Mouse (Mus musculus): ENCODE data around the gene Ccdc69.

Gene Ccdc69

GRCm38 (mm10) chr11:55012551-55013521, 65.1 kb downstream of the Ccdc69 start:
- in situ Hi-C loops (cut with MboI, MseI): no loop called here

GRCm38 (mm10) chr11:55011440-55011839, 66.5 kb downstream of the Ccdc69 start:
- in situ Hi-C loops (cut with MboI, MseI): no loop called here

GRCm38 (mm10) chr11:55008230-55008629, 69.7 kb downstream of the Ccdc69 start:
- in situ Hi-C loops (cut with MboI, MseI): loop anchor here (10.0 kb wide), 2 partner anchors 377 to 833 kb away; no protein-coding TSS in a partner anchor

DNA sequence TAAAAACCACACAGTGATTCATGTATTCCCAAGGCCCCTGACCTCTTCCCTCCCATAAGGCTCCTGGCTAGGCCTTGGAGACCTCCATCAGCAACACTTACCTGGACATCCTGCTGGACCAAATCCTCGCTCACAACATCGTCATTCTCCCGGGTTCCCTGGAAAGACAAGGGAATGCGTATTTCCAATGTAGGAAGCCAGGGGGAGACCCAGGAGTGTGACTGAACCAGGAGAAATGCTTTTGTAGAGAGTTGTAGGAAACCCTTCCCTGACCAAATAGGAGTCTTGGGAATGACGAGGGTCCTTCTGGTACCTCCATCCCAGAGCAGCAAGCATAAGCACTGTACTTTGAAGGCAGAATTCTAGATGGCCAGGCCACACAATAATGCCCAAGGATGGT, 72.2 kb downstream of the Ccdc69 start:
- in situ Hi-C loops (cut with MboI, MseI): loop anchor here (10.0 kb wide), 2 partner anchors 379 to 831 kb away; no protein-coding TSS in a partner anchor

DNA sequence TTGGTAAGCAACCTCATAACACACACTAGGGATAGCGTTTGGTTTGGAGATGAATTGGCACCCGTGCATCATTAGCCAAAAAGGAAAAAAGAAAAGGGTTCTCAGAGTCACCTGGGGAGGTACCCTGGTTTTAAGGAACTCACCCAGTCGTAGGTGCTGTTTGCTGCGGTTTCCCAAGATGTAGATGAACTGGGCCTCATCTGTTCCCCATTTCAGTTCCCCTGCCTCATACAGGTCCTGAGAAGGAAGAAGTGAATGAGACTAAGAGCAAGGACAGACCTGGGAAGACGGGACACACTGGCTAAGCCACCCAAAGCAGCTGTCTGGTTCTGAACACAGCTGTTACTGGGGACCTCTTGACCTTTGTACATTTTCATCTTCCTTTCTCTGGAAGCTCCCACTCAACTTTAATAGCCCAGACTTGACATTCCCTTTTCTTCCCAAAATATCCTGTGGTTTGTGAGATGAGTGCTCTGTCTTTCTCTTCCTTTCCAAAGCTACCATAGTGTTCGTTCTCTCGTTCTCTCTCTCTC, 72.9 kb downstream of the Ccdc69 start:
- in situ Hi-C loops (cut with MboI, MseI): loop anchor here (5.0 to 10.0 kb wide), 3 partner anchors 37 to 830 kb away; no protein-coding TSS in a partner anchor
